Mouse (Mus musculus): Measurements from ENCODE around the gene Acvr2a.

The Acvr2a gene

DNA sequence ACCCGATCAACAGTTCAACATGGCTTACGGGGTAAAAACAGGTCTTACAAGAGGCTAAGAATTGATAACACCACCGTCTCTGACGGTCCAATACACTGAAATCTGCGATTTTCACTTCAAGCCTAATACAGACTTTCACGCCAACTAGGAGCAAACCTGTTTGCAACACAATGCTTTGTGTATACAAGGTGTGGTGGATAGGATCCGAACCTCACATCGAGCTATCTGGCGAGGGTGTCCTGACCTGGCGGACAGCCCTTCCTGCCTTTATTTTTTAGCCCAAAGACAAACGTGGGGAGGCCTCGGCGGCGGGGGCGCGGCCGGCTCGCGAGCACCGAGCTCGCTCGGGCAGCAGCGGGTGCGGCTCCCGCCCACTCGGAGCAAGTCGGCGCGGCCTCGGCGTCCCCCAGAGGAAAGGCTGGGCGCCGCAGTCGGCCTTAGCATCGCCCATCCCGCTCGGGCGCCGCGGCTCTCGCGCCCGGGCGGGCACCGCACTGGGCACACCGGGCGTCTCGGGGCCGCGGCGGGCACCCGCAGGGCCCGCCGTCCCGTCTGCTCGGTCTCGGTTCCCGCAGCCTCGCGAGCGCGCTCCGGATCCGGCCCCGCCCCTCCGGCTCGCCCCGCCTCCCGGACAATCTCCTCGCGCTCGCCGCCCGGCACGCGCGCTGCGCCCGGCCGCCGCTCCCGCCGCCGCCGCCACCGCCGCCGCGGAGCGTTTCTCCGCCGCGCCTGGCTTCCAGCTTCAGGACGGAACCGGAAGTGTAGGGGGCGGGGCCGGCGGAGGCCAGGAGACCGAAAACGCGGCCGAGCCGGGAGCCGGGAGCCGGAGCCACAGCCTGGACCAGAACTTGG lies at the start of gene Acvr2a:
Acvr2a (plus strand) TSS at position 739 of the 852 bp plus-strand sequence.
- peak; percentile 55 for DNase-seq (ENCODE audit: low read depth, low spot score)

DNA sequence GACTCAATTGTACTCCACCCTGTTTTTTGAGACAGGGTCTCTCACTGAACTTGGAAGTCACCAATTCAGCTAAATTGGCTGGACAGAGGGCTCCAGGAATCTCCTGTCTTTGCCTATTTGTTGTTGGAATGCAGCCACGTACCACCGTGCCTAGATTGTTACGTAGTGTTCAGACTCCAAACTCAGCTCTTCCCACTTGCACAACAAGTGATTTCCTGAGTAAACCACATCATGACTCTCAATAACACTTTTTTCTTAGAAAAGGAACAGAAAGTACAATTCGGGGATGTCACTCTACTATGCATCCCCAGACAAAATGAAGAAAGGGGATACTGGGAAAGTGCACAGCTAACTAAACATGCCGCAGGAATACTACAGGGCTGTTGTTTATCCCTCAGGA lies 47.4 kb upstream of the Acvr2a start:
- DNase-seq (ENCODE audit: low read depth, low spot score): no peak

DNA sequence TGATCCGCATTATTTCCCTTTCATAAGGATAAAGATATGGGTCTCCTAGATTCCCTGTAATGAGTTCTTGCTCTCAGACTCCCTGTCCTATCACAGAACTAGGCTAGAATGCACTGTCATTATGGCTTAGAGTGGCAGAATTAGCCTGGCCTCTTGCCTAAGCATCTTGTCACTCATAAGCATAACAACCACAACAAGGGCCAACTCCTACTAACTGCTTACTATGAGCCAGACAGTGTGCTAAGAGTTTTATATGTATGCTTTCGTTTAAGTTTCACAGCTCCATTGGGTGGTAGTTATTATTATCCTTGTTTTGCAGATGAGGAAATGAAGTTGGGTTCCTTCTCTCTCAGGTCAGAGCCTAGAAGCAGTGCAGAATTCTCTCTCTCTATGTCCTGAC lies 46.1 kb upstream of the Acvr2a start:
- no peak for DNase-seq (ENCODE audit: low read depth, low spot score)

DNA sequence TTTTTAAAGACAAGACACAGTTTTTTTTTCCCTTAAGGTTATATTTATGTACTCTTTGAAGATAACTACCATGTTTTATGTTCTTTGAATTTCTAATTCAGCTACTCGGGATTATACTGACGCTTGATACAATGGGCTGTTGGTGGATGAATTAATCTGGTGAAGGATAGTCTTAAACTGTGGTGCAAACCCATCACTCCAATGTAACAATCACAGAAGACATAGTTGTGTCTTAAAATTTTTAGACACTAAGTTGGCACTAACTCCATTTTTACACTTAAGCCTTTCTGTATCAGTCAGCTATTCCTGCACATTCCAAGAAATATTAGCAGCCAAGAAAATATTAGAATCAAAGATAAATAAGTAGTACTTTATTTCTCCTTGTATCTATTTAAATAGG lies 45.7 kb upstream of the Acvr2a start:
- no peak for DNase-seq (ENCODE audit: low read depth, low spot score)

DNA sequence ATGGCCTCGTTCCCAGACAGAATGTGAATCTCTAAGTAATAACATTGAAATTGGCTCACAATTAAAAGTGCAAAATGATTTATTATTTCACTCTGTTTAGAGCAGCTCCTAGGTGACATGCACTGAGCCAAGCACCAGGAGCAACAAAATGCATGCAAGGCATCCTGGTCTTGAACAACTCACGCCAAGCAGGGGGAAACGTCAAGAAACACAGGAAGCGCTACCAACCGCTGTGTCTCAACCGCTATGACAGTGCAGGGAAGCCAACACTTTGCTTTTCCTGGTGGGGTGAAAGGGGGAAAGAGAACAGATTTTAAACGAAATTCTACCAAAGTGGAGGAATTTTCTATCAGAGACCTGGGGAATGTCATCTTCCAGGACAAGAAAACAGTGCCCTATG lies 43.8 kb upstream of the Acvr2a start:
- no peak for DNase-seq (ENCODE audit: low read depth, low spot score)

DNA sequence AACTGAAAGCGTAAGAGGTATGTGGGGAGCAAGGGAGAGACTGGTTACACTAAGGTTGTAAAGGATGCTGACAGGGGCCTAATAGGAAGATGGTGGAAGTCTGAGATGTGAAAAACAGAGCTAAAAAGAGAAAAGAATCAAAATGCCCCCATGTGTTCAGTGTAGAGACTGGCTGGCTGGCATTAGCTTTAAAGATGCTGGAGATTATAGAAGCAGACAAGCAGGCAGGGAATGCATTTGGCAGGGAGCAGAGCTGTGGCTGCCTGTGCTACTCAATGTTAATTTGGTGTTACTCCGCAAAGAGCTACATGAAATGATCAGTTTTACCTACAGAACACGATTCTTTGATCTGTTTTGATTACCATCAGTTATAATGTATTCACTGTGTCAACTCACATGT lies 43.3 kb upstream of the Acvr2a start:
- no peak for DNase-seq (ENCODE audit: low read depth, low spot score)

DNA sequence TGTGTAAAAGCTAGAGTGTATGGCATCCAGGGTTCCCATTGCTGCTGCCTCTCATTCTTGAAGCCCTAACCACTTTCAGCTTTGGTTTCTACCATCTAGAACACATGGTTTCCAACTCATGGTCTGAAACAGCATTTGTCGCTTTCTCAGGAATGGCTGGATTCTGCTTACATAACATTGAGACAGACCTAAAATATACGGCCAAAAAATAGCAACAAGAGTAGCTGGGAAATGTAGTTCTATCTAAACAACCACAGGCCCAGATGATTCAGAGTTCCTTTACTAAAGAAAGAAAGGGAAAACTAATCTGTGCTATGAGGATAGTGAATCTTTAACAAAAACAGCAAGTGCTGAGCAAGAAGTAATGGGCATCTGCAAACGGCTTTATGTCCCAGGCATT lies 38.6 kb upstream of the Acvr2a start:
- no peak for DNase-seq (ENCODE audit: low read depth, low spot score)

DNA sequence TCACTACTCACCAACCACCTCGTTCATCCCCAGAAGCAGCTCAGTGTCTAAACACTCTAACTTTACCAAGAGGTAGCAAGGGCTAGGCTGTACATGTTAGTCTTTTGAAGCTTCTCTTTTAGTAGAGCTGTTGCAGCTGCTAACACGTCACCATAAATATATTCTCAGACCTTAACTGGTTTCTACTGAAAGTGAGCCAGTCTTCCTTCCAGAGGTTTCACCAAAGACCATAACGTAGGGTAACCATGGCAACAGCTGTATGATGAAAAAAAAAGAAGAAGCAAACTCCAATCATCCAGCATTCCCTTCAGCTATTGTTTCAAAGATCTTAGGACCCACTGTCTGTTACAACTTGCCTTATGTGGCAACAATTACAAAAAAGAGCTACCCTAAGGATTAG lies 25.0 kb upstream of the Acvr2a start:
- no peak for DNase-seq (ENCODE audit: low read depth, low spot score)

DNA sequence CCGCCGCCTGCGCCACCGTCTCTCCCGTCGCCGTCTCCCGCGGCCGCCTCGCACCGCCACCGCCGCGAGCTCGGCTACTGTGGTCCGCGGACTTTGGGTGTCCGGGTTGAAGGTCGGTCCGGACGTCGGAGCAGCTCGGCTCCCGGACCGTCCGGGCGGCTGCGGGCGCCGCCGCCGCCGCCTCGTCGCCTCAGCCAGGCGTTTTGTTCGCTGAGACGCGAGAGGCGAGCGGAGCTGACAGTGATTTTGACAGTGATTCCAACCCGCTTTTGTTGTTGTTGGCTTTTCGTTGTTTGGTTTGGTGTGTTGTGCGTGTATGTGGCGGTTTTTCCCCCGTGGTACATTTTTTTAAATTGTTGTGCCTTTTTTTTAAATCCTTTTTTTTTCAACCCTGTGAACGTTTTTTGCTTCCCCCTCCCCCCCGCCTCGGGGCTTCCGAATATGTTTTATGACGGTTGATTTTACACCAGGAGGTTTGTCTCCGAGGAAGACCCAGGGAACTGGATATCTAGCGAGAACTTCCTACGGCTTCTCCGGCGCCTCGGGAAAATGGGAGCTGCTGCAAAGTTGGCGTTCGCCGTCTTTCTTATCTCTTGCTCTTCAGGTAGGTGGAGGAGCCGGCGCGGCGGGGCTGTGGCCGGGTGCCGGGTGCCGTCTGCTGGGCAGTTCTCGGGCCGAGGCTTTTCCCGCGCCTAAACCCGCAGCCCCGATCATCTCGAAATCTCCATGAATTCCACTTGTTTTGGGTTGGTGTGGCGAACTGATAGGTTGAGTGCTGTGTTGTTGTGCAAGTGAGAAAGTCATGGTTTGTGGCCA lies 522 bp downstream of the Acvr2a start:
- DNase-seq (ENCODE audit: low read depth, low spot score): no peak

DNA sequence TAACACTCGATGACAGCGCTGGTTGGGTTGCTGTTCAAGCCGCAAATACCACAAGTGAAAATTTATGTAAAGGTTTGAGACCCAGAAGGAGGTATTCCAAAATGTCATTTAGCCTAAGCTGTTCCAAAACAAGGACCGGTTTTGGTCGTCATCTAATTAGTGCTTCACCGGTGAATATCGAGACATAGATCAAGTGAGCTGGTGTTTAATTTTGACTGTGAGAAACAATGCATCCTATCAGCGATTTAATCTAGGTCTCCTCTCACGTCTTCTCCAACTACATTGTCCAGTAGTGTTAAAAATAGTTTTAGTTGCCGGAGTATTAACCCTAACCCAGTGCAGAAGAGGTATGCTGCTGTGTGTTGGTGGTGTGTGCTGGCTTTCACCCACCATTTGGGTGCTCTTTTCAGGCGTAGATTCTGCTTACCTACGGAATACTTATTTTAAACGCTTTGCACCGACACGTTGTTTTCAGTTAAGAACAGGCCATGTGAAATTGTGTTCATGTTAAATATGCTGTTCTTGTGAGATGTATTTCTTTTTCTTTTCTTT lies 1.2 kb downstream of the Acvr2a start:
- DNase-seq (ENCODE audit: low read depth, low spot score): no peak

DNA sequence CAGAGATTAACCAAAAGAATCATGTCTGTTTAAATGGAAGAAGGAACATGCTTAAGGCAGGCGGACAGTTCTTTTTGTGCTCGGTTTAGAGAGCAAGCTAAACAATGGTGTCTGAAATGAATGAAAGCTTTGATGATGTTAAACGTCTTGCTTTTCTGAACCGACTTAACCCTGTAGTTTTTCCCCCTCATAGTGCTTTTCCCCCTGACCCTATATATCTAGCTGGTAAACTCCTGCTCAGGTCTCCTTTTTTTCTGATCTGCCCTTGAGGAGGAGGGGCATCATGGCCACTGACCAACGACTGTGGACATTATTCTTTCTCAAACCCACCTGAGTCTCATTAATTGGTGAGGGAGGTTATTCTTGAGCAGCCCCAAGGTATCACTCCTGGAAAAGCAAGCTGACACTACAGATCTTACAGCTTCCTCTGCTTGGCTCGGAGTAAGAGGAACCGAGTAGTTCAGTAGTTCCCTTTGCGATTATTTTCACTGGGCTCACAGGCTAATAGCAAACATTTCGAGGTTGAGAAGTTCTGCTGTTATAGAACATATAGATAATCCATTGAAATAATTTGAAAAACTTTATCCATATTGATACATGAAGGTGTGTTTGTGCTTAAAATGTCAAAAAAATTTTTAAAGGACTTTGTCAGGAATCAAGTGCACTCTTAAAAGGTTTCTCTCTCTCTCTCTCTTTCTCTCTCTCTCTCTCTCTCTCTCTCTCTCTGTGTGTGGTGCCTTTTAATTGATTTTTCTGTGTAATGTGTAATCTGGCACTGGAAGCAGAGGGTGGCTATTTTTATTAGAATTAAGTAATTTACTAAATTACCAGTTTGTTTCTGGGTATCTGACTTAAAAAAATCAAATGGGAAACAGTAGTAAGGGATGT lies 2.5 kb downstream of the Acvr2a start:
- no peak for DNase-seq (ENCODE audit: low read depth, low spot score)

DNA sequence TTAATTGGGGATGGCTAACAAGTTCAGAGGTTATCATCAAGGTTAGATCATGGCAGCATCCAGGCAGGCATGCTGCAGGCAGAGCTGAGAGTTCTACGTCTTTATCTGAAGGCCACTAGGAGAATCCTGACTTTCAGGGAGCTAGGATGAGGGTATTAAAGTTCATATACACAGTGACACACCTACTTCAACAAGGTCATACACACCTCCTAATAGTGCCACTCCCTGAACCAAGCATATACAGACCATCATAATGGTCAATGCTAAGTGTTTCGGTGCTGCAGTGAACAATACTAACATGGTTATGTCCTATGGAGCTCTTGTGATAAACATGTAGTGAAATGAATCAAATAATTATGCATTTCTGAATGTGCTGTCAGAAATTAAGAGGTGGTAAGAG lies 12.0 kb downstream of the Acvr2a start:
- no peak for DNase-seq (ENCODE audit: low read depth, low spot score)

DNA sequence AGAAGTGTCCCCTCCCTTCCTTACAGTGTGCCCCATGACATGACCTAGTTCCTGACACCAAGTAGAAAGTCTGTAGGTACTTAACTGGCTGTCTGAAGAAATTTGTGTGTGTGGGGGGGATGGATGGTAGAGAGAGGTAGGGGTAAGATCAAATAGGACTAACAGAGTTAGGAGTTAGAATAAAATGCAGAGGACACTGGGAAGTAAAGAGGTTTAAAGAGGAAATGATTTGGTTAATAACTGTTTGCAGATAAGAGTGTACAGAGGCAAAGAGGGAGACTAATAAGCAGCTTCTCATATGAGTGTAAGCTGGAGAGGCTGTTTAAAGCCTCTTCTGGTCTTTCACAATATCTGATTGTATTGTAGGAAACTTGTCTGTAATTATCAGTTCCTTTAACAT lies 12.5 kb downstream of the Acvr2a start:
- no peak for DNase-seq (ENCODE audit: low read depth, low spot score)

DNA sequence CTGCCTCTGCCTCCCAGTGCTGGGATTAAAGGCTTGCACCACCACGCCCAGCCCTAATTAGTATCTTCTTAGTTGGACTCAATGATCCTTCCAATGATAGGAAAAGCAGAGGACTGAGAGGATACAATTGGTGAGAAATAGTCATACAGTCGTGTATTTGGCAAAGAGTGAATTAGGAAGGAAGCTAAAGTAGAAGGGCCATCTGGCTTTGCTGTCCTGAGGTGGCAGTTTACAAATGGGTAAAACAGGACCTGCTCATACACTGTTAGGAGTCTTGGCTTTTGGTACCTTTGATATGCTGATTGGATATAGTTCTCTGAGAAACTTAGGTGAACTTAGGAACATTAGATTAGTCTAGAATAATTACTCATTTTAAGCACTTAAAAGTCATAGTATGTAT lies 16.6 kb downstream of the Acvr2a start:
- DNase-seq (ENCODE audit: low read depth, low spot score): no peak

DNA sequence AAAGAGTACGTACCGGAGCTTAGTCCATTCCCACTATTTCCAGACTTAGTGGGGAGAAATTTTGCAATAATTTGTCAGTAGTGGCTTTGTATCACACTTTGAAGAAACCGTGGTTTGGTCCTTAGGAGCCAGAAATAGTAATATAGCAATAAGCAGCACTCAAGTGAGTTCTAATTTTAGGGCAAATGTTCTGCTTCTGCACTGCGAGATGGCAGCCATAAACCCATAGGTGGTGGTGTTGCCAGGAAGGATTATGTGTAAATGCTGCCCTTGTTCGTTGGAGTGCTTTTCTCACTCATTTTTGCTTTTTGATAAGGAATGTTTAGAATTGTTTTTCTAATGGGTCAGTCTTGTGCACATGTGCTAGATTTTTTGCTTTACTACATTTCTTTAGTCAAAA lies 18.4 kb downstream of the Acvr2a start:
- no peak for DNase-seq (ENCODE audit: low read depth, low spot score)

DNA sequence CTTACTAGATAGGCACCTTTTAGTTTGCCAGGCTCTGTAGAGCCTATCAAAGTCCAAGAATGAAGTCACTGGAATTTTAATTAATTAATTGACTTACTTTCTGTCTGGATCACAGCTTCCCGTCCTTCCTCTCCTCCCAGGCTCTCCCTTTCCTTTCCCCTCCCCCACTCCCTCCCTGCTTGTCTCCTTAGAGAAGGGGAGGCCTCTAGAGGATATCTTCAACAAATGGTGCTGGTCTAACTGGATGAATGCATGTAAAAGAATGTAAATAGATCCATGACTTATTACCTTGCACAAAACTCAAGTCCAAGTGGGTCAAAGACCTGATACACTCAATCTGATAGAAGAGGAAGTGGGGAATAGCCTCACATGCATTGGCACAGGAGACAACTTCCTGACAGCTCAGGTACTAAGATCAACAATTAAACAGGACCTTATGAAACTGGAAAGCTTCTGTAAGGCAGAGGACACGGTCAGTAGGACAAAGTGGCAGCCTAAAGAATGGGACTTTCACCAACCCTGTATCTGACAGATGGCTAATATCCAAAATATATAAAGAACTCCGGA lies 20.1 kb downstream of the Acvr2a start:
- DNase-seq (ENCODE audit: low read depth, low spot score): no peak

DNA sequence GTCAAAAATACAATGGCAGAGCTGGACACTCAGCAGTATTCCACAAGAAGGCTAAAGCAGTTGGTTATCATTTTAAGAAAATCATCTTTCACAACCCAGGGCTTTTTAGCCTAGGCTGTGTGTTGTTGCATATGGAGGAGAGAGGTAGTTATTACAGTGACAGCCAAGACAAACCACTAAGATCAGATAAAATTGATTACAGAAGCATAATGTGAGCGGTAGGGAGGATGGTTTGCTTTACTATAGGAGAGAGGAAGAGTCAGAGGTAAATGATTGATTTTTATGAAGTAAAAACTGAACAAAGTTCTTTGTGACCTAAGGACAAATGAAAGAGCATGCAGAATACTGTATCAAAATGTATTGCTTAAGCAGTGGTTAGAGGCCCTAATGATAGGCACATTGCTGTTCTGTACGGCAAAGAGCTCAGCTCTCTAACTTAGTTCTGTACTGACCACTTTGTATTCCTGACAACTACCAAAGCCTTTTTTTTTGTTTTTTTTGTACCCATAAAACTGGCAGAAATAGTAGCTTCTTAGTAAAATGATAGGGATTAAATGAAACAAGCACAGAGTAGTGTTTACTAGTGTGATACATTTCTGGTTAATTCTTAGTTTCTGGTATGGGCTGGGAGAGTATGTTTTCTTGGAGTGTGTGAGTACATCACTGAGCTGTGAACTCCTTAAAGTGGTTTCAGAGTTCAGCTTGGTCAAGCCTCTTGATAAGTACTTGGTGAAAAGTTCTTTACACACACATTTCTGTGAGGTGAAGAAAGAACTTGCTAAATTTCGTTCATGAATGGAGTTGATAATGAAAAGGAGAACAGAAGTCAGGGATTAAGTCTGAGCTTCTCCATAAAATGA lies 27.9 kb downstream of the Acvr2a start:
- DNase-seq (ENCODE audit: low read depth, low spot score): no peak

DNA sequence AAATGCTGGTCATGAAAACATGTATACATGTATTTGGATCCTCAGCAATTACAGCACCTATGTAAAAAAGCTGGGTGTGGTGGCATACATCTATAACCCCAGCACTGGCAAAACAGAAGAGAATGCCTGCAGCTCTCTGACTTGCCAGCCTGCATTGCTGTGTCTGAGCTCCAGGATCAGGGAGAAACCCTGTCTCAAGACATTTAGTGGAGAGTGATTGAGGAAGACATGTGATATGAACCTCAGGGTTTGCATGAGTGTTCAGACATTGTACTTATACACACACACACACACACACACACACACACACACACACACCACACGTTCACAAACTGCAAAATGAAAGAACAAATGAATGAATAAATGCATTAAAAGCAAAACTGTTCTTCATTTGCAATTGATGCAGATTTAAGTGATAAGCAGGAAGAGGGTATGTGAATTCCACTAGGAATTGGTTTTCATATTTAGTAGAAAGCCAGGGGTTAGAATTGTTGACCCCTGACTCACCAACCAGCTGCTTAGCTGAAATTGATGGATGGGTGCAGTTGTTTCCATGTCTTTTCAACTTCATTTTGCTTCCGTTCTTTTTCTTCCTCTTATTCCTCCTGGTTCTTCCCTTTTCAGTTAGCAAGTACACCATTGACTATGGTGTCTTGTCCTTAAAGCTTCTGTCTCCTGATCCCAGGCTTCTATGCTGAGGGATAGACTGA lies 32.9 kb downstream of the Acvr2a start:
- no peak for DNase-seq (ENCODE audit: low read depth, low spot score)

DNA sequence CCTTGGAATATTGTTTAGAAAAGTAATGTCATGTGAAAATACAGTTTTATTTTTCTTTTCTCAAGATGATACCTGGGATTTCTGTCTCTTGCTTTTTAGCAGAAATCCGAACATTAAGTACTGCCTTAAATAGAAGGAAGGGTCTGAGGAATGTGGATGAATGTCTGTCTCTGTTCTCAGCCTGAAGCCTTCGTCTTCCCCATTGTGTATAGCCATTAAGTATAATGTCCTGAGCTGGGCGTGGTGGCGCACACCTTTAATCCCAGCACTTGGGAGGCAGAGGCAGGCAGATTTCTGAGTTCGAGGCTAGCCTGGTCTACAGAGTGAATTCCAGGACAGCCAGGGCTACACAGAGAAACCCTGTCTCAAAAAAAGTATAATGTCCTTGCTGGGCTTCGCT lies 51.7 kb downstream of the Acvr2a start:
- DNase-seq (ENCODE audit: low read depth, low spot score): peak; percentile 4

Data from WW6 (cell line).